ENCODE assay signal across 9 mouse cellular contexts in genomic region chr3:22306624-22307023, GRCm38 (mm10).
DNase-seq lines count a peak whose midpoint lies in the region; ATAC-seq and TF ChIP-seq lines count a peak whose summit lies in the region.
"Had no signal": no experiment of that assay in that cellular context is flagged by ENCODE, and none has a peak within 500 bp of the region (broad histone marks: within the 10 kb centered on the region; RNA-seq: fewer than 3 reads in every experiment).

No protein-coding gene starts in this region.

- no peak overlapping the region for H3K27ac ChIP-seq in kidney, adult 2 months (ENCODE audit: insufficient read depth, low read depth, low read length)
- H3K27ac ChIP-seq in liver, embryonic 14.5 days: no peak overlapping the region
- no peak overlapping the region for H3K27ac ChIP-seq in forebrain, embryonic 16.5 days (ENCODE audit: low read length)
- H3K27ac ChIP-seq: liver, embryonic 13.5 days had no signal

- DNase-seq in kidney, adult 2 months: peak; percentile 23
- no peak for DNase-seq in kidney, adult 11 months
- DNase-seq in ES-CJ7 (ENCODE audit: low read depth, low spot score) (peak; percentile 67), adipocyte (ENCODE audit: low spot score) (peak; percentile 7)
- DNase-seq in liver, embryonic 14.5 days (ENCODE audit: low read depth in 3 of 3, low spot score in 3 of 3): no peak
- DNase-seq in gastrocnemius, postnatal 14 days: no peak
- DNase-seq in urinary bladder, postnatal 4 days (ENCODE audit: low spot score in 2 of 2): no peak
- DNase-seq: liver, embryonic 13.5 days had no signal

- TF ChIP-seq CTCF in kidney, adult 2 months (conservative IDR thresholded peaks at IDR 0.05; ENCODE audit: insufficient read depth, insufficient read length, low read depth, low read length): 0 out of 2 replicates have a peak, but pooled peaks have one; percentile 21
- peak; percentile 52 for TF ChIP-seq CTCF in liver, embryonic 14.5 days (IDR thresholded peaks at IDR 0.05; ENCODE audit: low read depth)

- no peak overlapping the region for H3K9ac ChIP-seq in liver, embryonic 14.5 days (replicated peaks)
- no peak overlapping the region for H3K9ac ChIP-seq in forebrain, embryonic 16.5 days (replicated peaks; ENCODE audit: low read depth, low read length)
- H3K9ac ChIP-seq: liver, embryonic 13.5 days had no signal

- 72% methylated on average over 4 of the region's 4 CpGs for WGBS in kidney, adult 2 months
- 44% methylated on average over 4 of the region's 4 CpGs for WGBS in liver, embryonic 14.5 days (ENCODE audit: insufficient replicate concordance)
- WGBS in forebrain, embryonic 16.5 days: 78% methylated on average over 4 of the region's 4 CpGs

- H3K36me3 ChIP-seq in kidney, adult 2 months (ENCODE audit: control insufficient read depth, insufficient read depth, low read length): no peaks in the 10 kb centered on the region
- H3K36me3 ChIP-seq in liver, embryonic 14.5 days (replicated peaks; ENCODE audit: control insufficient read depth, insufficient read depth, low read depth): no peaks in the 10 kb centered on the region
- no peaks in the 10 kb centered on the region for H3K36me3 ChIP-seq in forebrain, embryonic 16.5 days (ENCODE audit: control insufficient read depth, insufficient read depth)
- H3K36me3 ChIP-seq: liver, embryonic 13.5 days had no signal

- no peak for TF ChIP-seq POLR2A in kidney, adult 2 months (IDR thresholded peaks at IDR 0.05; ENCODE audit: low read depth, low read length)

- no peaks in the 10 kb centered on the region for H3K4me1 ChIP-seq in kidney, adult 2 months (ENCODE audit: control insufficient read depth, insufficient read depth, low read length)
- H3K4me1 ChIP-seq in liver, embryonic 14.5 days (replicated peaks; ENCODE audit: control insufficient read depth in 2 of 2, insufficient read depth in 2 of 2, low read length in 1 of 2): no peaks in the 10 kb centered on the region
- H3K4me1 ChIP-seq in forebrain, embryonic 16.5 days (replicated peaks; ENCODE audit: control insufficient read depth, insufficient read depth, low read length): no peaks in the 10 kb centered on the region
- H3K4me1 ChIP-seq: liver, embryonic 13.5 days had no signal

- H3K4me2 ChIP-seq in liver, embryonic 14.5 days (ENCODE audit: low read depth): no peak overlapping the region
- no peak overlapping the region for H3K4me2 ChIP-seq in forebrain, embryonic 16.5 days (ENCODE audit: low read length)
- H3K4me2 ChIP-seq: liver, embryonic 13.5 days had no signal

- H3K9me3 ChIP-seq in liver, embryonic 14.5 days (ENCODE audit: control insufficient read depth, low read length): no peaks in the 10 kb centered on the region
- no peaks in the 10 kb centered on the region for H3K9me3 ChIP-seq in forebrain, embryonic 16.5 days (ENCODE audit: control insufficient read depth, low read length)
- H3K9me3 ChIP-seq: liver, embryonic 13.5 days had no signal

- intact Hi-C loops in gastrocnemius, postnatal 14 days (cut with DNase I; ENCODE audit: low total_unique reads): no loop called here

- ATAC-seq in liver, embryonic 14.5 days (ENCODE audit: insufficient read depth): no peak
- ATAC-seq in forebrain, embryonic 16.5 days: no peak

- H3K4me3 ChIP-seq in kidney, adult 2 months (ENCODE audit: insufficient read depth, low read depth, low read length): no peak overlapping the region
- H3K4me3 ChIP-seq in liver, embryonic 14.5 days (ENCODE audit: insufficient read depth in 1 of 2, low read depth in 2 of 2, low read length in 2 of 2): no peak overlapping the region
- H3K4me3 ChIP-seq in forebrain, embryonic 16.5 days (replicated peaks; ENCODE audit: low read length): no peak overlapping the region
- H3K4me3 ChIP-seq: liver, embryonic 13.5 days had no signal

- no peak for TF ChIP-seq EP300 in liver, embryonic 14.5 days (IDR thresholded peaks at IDR 0.05; ENCODE audit: low read depth)

- no peaks in the 10 kb centered on the region for H3K27me3 ChIP-seq in kidney, adult 2 months (replicated peaks; ENCODE audit: control insufficient read depth, insufficient read depth, low read length)
- no peaks in the 10 kb centered on the region for H3K27me3 ChIP-seq in liver, embryonic 14.5 days (ENCODE audit: control insufficient read depth, insufficient read depth, low read length)
- no peaks in the 10 kb centered on the region for H3K27me3 ChIP-seq in forebrain, embryonic 16.5 days (replicated peaks; ENCODE audit: control insufficient read depth, insufficient read depth, low read length)
- H3K27me3 ChIP-seq: liver, embryonic 13.5 days had no signal

Comparison
In these comparisons a context has a peak if more than half of its experiments do, and no peak if none do; other contexts are left out.
1. DNase-seq: peak in kidney, adult 2 months (single experiment), ES-CJ7 (single experiment) and adipocyte (single experiment); none in kidney, adult 11 months (single experiment), liver, embryonic 14.5 days (0 of 3), gastrocnemius, postnatal 14 days (single experiment) and urinary bladder, postnatal 4 days (0 of 2).